Mouse (Mus musculus): ENCODE measurements around the gene Cttnbp2nl. TPM values are rescaled to one million over a fixed set of nuclear protein-coding genes. Genes with fewer than 3 reads are reported as not detected.

Gene Cttnbp2nl
- polyA plus RNA-seq, 1 experiment from 2014 or later, result 25.8 TPM

DNA sequence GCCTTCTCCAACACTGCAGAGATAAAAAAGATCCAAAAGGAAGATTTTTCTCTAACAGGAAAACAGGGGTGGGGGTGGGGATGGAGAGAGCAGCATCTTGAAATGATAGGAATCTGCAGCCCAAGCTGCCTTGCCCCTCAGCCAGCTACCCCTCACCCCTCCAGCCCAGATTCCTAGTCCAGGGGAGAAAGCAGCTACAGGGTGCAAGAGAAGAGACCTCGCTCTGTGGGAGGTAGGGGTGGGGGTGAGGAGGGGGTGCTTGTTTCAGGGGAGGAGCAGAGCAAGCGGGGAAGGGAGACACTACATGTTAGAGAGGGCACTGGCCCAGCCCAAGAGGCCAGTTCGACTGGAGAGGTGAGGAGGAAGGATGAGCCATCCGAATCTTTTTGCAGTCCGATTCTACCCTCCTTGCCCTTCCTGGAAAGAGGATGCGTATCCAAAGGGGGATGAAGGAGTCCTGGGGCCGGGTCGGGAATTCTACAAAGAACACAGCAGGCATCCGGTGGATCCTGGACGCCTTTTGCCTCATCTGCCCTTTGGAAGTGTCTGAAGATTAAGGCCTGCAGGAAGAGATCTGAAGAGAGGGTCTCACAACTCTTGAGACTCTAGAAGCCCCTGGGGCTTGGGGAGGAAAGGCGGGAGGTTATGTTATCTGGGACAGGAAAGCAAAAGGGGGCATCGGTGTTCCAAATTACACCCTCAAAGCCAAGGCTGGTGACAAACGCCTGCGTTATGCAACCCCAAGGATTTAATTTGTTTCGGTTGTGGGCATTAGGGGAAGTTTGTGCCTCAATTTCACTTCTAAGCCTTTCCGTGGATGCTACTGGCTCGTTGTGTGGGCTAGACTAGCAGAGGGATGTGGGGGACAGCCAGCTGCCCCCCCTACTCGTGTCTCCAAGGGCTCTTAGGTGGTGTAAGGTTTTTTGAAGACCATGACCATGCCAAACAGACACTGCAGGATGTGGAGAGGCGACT, 92.6 kb downstream of the Cttnbp2nl start:
- WGBS, result 23% methylated on average over 19 of the region's 19 CpGs
- Histone ChIP-seq H3K9ac (ENCODE audit: low read length) (peak overlapping the region; percentile 70), H3K27ac (ENCODE audit: low read length) (no peak overlapping the region), H3K9me3 (replicated peaks; ENCODE audit: control insufficient read depth, low read length) (no peaks in the 10 kb centered on the region), H3K36me3 (ENCODE audit: control insufficient read depth, insufficient read depth, low read length) (no peaks in the 10 kb centered on the region), H3K4me1 (ENCODE audit: control insufficient read depth, insufficient read depth, low read length) (peaks cover 12% of the 10 kb centered on the region), H3K27me3 (ENCODE audit: control insufficient read depth, insufficient read depth, low read length) (peaks cover 41% of the 10 kb centered on the region), H3K4me3 (replicated peaks; ENCODE audit: low read length) (peak overlapping the region; percentile 57), H3K4me2 (ENCODE audit: low read depth, low read length) (peak overlapping the region; percentile 87)
- ATAC-seq (ENCODE audit: insufficient read depth, low FRiP score), result no peak

DNA sequence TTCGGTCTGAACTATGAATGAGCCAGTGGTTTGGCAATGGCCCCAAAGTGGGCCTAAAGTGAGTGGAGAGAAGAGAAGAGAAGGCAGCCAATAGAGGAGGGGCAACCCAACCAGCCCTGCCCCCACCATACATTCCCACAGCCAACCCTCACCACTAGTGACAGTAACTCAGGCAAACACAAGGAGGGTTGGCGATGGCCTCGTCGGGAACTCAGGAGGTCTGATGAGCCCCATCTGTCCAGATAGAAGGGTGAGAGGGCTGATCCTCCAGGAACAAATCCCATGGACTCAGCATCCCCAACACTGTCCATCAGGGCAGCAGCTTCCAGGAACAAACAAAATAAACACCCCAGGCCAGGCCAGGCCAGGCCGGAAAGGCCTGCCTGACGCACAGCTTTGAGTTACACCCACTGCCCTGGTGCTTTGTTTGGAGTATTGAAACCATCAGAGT, 96.8 kb downstream of the Cttnbp2nl start:
- peaks cover under 1% of the 10 kb centered on the region; the same call in 1 of the 2 replicates for H3K4me1 ChIP-seq (ENCODE audit: control insufficient read depth, insufficient read depth, low read length)
- no peak overlapping the region for H3K4me3 ChIP-seq (replicated peaks; ENCODE audit: low read length)
- ATAC-seq (ENCODE audit: insufficient read depth, low FRiP score), result peak; percentile 54
- no peak overlapping the region for H3K9ac ChIP-seq (ENCODE audit: low read length)
- H3K27ac ChIP-seq (ENCODE audit: low read length), result peak overlapping the region; percentile 56; the same call in 1 of the 2 replicates
- H3K4me2 ChIP-seq (ENCODE audit: low read depth, low read length), result no peak overlapping the region
- no peaks in the 10 kb centered on the region for H3K9me3 ChIP-seq (replicated peaks; ENCODE audit: control insufficient read depth, low read length)
- H3K27me3 ChIP-seq (ENCODE audit: control insufficient read depth, insufficient read depth, low read length), result peaks cover 21% of the 10 kb centered on the region
- WGBS, result 51% methylated on average over 6 of the region's 6 CpGs
- 0 out of 2 replicates have a peak, but pooled peaks cover 5% of the 10 kb centered on the region for H3K36me3 ChIP-seq (ENCODE audit: control insufficient read depth, insufficient read depth, low read length)

DNA sequence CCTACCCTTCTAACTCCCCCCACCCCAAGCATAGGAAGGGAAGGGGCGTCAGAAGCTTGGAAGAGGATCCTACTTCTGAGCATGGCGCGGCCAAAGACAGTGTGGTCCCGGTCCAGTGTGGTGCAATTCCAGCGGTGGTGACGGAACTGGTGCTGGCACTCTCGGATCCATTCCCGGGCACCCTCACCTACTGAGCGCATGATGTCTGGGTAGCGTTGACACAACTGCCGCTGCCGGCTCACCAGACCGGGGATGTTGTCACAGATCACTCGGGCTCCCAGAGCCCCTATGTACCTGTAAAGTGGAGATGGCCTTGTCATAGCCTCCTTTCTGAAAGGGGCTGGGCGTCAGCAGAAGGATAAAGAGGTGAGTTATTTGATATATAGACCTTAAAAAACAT, 98.4 kb downstream of the Cttnbp2nl start:
- Histone ChIP-seq H3K36me3 (ENCODE audit: control insufficient read depth, insufficient read depth, low read length) (0 out of 2 replicates have a peak, but pooled peaks cover 5% of the 10 kb centered on the region), H3K4me2 (ENCODE audit: low read depth, low read length) (no peak overlapping the region), H3K27ac (ENCODE audit: low read length) (no peak overlapping the region), H3K9me3 (replicated peaks; ENCODE audit: control insufficient read depth, low read length) (no peaks in the 10 kb centered on the region), H3K27me3 (ENCODE audit: control insufficient read depth, insufficient read depth, low read length) (0 out of 2 replicates have a peak, but pooled peaks cover 6% of the 10 kb centered on the region), H3K4me3 (replicated peaks; ENCODE audit: low read length) (no peak overlapping the region), H3K9ac (ENCODE audit: low read length) (no peak overlapping the region), H3K4me1 (ENCODE audit: control insufficient read depth, insufficient read depth, low read length) (no peaks in the 10 kb centered on the region; the same call in 1 of the 2 replicates)
- ATAC-seq (ENCODE audit: insufficient read depth, low FRiP score), result no peak
- WGBS, result 95% methylated on average over 15 of the region's 15 CpGs

DNA sequence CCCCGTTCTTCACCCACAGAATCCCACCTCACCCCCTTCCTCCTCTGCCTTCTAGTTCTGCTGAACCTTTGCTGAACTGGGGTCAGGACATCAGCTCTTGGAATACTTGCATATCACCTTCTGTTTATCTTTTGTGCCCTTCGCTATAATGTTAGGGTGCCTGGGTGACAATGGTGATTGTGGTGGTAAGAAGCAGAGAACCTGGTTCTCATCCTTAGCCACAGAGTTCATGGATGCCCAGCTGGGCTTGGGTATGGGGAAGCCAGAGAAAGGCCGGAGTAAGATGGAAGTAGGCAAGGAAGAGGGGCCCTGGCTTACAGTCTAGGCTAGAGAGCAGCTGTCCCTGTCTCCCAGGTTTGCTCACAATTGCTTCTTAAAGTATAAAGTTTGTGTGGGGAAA, 98.8 kb downstream of the Cttnbp2nl start:
- WGBS, result 92% methylated on average over 3 of the region's 3 CpGs
- no peak overlapping the region for H3K4me3 ChIP-seq (replicated peaks; ENCODE audit: low read length)

DNA sequence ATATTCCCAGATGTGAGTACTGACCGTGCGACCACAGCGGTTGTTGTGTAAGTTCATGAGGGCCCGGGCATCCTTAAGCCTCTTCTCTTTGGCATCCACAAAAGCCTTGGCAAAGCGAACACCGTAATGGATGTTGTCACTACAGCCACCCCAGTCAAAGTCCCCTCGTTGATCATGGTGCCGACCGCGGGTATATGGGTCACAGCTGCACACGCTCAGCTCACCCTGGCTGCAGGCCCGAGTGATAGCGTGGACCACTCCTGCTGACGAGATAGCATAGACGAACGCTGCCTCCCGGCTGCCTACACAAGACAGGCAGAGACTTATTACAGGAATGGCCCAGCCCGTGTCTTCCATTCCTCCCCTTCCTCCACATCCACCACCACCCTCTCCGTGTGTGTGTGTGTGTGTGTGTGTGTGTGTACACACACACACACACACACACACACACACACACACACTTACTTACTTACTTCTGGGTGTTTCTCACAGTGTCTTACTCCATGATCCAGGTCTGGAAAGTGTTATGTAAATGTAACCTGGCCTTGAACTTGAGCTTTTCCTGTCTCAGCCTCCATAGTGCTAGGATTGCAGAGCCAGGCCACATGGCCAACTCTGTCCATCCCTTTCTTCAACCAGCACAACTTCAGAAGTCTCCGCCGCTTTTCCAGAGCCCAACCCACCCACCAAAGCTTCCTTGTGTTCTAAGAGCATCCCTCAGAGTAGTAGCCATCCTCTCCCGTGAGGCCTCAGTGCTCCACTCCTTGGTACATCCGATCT, 99.9 kb downstream of the Cttnbp2nl start:
- Histone ChIP-seq H3K36me3 (ENCODE audit: control insufficient read depth, insufficient read depth, low read length) (0 out of 2 replicates have a peak, but pooled peaks cover 5% of the 10 kb centered on the region), H3K4me1 (ENCODE audit: control insufficient read depth, insufficient read depth, low read length) (no peaks in the 10 kb centered on the region; the same call in 1 of the 2 replicates), H3K27ac (ENCODE audit: low read length) (no peak overlapping the region), H3K4me3 (replicated peaks; ENCODE audit: low read length) (no peak overlapping the region), H3K9me3 (replicated peaks; ENCODE audit: control insufficient read depth, low read length) (no peaks in the 10 kb centered on the region), H3K9ac (ENCODE audit: low read length) (no peak overlapping the region), H3K4me2 (ENCODE audit: low read depth, low read length) (no peak overlapping the region), H3K27me3 (ENCODE audit: control insufficient read depth, insufficient read depth, low read length) (no peaks in the 10 kb centered on the region)
- ATAC-seq (ENCODE audit: insufficient read depth, low FRiP score), result no peak
- WGBS, result 87% methylated on average over 23 of the region's 23 CpGs

More for the DNA sequence above, 98.8 kb downstream of the Cttnbp2nl start:
- no peaks in the 10 kb centered on the region; the same call in 1 of the 2 replicates for H3K4me1 ChIP-seq (ENCODE audit: control insufficient read depth, insufficient read depth, low read length)
- no peaks in the 10 kb centered on the region for H3K9me3 ChIP-seq (replicated peaks; ENCODE audit: control insufficient read depth, low read length)
- no peak for ATAC-seq (ENCODE audit: insufficient read depth, low FRiP score)
- no peak overlapping the region for H3K27ac ChIP-seq (ENCODE audit: low read length)
- no peak overlapping the region for H3K9ac ChIP-seq (ENCODE audit: low read length)
- 0 out of 2 replicates have a peak, but pooled peaks cover 5% of the 10 kb centered on the region for H3K36me3 ChIP-seq (ENCODE audit: control insufficient read depth, insufficient read depth, low read length)
- H3K4me2 ChIP-seq (ENCODE audit: low read depth, low read length), result no peak overlapping the region
- 0 out of 2 replicates have a peak, but pooled peaks cover 6% of the 10 kb centered on the region for H3K27me3 ChIP-seq (ENCODE audit: control insufficient read depth, insufficient read depth, low read length)

Other genes starting within 250 kb of the Cttnbp2nl start
- gene Mov10, start 234.6 kb downstream of the Cttnbp2nl start, polyA plus RNA-seq (2015; fragmentation: Nextera tagmentation; extraction: Ambion mirVana), result 68.0 and 78.2 TPM in 2 replicates
- 37.3 and 42.3 TPM in 2 replicates for gene St7l, start 189.1 kb downstream of the Cttnbp2nl start, polyA plus RNA-seq (2015; fragmentation: Nextera tagmentation; extraction: Ambion mirVana)
- 195 and 201 TPM in 2 replicates for gene Capza1, start 188.6 kb downstream of the Cttnbp2nl start, polyA plus RNA-seq (2015; fragmentation: Nextera tagmentation; extraction: Ambion mirVana)
- gene Wnt2b, start 91.2 kb downstream of the Cttnbp2nl start, polyA plus RNA-seq (2015; fragmentation: Nextera tagmentation; extraction: Ambion mirVana), result 2.1 and 3.1 TPM in 2 replicates
- gene 4930564D02Rik, start 13.7 kb upstream of the Cttnbp2nl start, polyA plus RNA-seq (2015; fragmentation: Nextera tagmentation; extraction: Ambion mirVana), result not detected in 2 replicates

All from stomach, embryonic 16.5 days (tissue).